Mouse (Mus musculus): ENCODE results near the gene Mettl8. TPM values are rescaled to one million over a fixed set of nuclear protein-coding genes. Genes with fewer than 3 reads are reported as not detected.

Mettl8 gene
- 10 to 100 TPM; 21.2 to 21.8 TPM for polyA plus RNA-seq (2017; shearing (Covaris generic))

GRCm38 (mm10) chr2:71055300-71056114 lies at the start of gene Mettl8, which contains the start of gene Dcaf17:
TSS of gene Mettl8 (minus strand) at chr2:71055583.
TSS of gene Dcaf17 (plus strand) at chr2:71055328.

Other genes with a start within 250 kb of the Mettl8 start
- 10 to 100 TPM; 60.2 to 61.1 TPM for gene Tlk1, start 229.9 kb downstream of the Mettl8 start, polyA plus RNA-seq (2017; shearing (Covaris generic))
- gene Dcaf17, start 255 bp downstream of the Mettl8 start, polyA plus RNA-seq (2017; shearing (Covaris generic)) = 10 to 100 TPM; 37.9 to 38.6 TPM
- under 1 TPM; 0.05 to 0.33 TPM for gene Cybrd1, start 62.3 kb upstream of the Mettl8 start, polyA plus RNA-seq (2017; shearing (Covaris generic))
- gene Dync1i2, start 156.1 kb upstream of the Mettl8 start, polyA plus RNA-seq (2017; shearing (Covaris generic)) = 10 to 100 TPM; 43.4 to 45.7 TPM